8 mouse cellular contexts compared by ENCODE assay signal in the genomic region with DNA sequence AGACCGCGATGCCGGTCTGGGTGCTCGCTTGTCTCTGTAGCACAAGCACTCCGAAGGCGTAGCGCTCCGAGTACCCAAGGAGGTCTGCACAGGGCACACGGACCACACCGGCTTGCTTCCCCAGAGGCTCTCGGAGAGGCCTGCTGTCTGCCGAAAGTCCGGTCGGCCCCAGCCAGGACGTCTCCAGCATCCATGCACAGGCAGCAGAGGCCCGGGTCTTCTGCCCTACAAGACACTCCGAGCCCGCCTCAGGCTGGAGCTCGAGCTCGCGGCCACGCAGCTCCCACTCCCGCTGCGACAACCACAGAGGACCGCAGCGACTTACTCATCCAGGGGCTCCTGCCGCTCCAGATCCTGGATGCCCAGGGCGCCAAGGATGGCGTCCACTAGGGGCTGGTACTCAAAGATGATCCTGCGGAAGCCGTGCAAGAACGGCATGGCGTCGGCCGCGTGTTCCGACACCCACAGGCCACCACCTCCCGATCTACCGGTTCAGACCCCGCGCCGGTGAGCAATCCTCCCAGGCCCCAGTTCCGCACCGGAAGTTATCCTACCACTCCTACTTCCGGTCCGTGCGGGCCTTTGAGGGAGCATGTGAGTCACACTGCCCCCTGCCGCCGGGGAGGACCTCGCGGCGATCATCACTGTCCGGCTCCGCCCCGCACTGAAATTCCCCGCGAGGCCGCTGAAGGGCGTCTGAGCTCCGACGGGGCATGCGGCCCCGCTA. TPM values are rescaled to one million over a fixed set of nuclear protein-coding genes. Genes with fewer than 3 reads are reported as not detected.
A peak's percentile ranks its signal among the peaks of the same experiment; 100 is the strongest.
DNase-seq lines count a peak whose midpoint lies in the region; ATAC-seq lines count a peak whose summit lies in the region.

No protein-coding gene starts in this region.

- peak overlapping the region; percentile 62; the same call in 1 of the 2 replicates for H3K27ac ChIP-seq in hindbrain, embryonic 11.5 days (ENCODE audit: low read depth, low read length)

- H3K4me1 ChIP-seq in hindbrain, embryonic 11.5 days (replicated peaks; ENCODE audit: control insufficient read depth, insufficient read depth, low read length), result peaks cover 10% of the 10 kb centered on the region

- WGBS in hindbrain, embryonic 11.5 days, result under 1% methylated on average over 63 of the region's 63 CpGs

- peak; percentile 75 for DNase-seq in MEL-GATA-1-ER (ENCODE audit: extremely low read depth, low read depth)
- peak; percentile 97 for DNase-seq in cerebellum, adult 8-10 months
- peak; percentile 98 for DNase-seq in hindbrain, embryonic 11.5 days (ENCODE audit: low spot score)
- peak; percentile 98 to 99 for DNase-seq in layer of hippocampus, postnatal 10 days (ENCODE audit: low spot score in 2 of 2)
- DNase-seq in lung, postnatal 10 days, result peak; percentile 97
- peak; percentile 95 for DNase-seq in ovary, postnatal 36 days (ENCODE audit: low spot score)
- DNase-seq in thymus, postnatal 25 days, result peak; percentile 95

- no peaks in the 10 kb centered on the region for H3K27me3 ChIP-seq in hindbrain, embryonic 11.5 days (ENCODE audit: control insufficient read depth, insufficient read depth, low read length)

- H3K4me2 ChIP-seq in hindbrain, embryonic 11.5 days (replicated peaks; ENCODE audit: low read depth, low read length), result peak overlapping the region; percentile 97

- no peaks in the 10 kb centered on the region for H3K9me3 ChIP-seq in hindbrain, embryonic 11.5 days (ENCODE audit: control insufficient read depth, low read length)

- H3K4me3 ChIP-seq in hindbrain, embryonic 11.5 days (ENCODE audit: low read depth, low read length), result peak overlapping the region; percentile 98

- peak overlapping the region; percentile 83 for H3K9ac ChIP-seq in hindbrain, embryonic 11.5 days (ENCODE audit: low read depth, low read length)

- ATAC-seq in frontal cortex, adult (ENCODE audit: low TSS enrichment), result peak; percentile 84
- peak; percentile 84 for ATAC-seq in hindbrain, embryonic 11.5 days (ENCODE audit: low FRiP score)

- H3K36me3 ChIP-seq in hindbrain, embryonic 11.5 days (ENCODE audit: control insufficient read depth, insufficient read depth, low read length), result peaks cover 3% of the 10 kb centered on the region

RNA-seq across cellular contexts. Expression of a gene that starts 2.2 kb away (rescaled TPM):
- 26.0 and 28.5 TPM in 2 replicates for polyA plus RNA-seq in hindbrain, embryonic 11.5 days (2014; fragmentation: Nextera tagmentation; extraction: Ambion mirVana)
- total RNA-seq in layer of hippocampus, postnatal 10 days (2021), result 10 to 100 TPM; 34.9 to 36.1 TPM

RNA-seq across cellular contexts. Expression of a gene that starts 6.9 kb away (rescaled TPM):
- polyA plus RNA-seq in hindbrain, embryonic 11.5 days (2014; fragmentation: Nextera tagmentation; extraction: Ambion mirVana), result 36.7 and 39.7 TPM in 2 replicates
- total RNA-seq in layer of hippocampus, postnatal 10 days (2021), result 1 to 10 TPM; 2.5 to 3.9 TPM

RNA-seq across cellular contexts. Expression of a gene that starts 20.3 kb away (rescaled TPM):
- 108 and 110 TPM in 2 replicates for polyA plus RNA-seq in hindbrain, embryonic 11.5 days (2014; fragmentation: Nextera tagmentation; extraction: Ambion mirVana)
- total RNA-seq in layer of hippocampus, postnatal 10 days (2021), result 10 to 100 TPM; 44.9 to 57.7 TPM

RNA-seq across cellular contexts. Expression of a gene that starts 24.5 kb away (rescaled TPM):
- 2.7 and 4.0 TPM in 2 replicates for polyA plus RNA-seq in hindbrain, embryonic 11.5 days (2014; fragmentation: Nextera tagmentation; extraction: Ambion mirVana)
- total RNA-seq in layer of hippocampus, postnatal 10 days (2021), result 1 to 10 TPM; 2.0 to 3.2 TPM

Comparison
In these comparisons a context has a peak if more than half of its experiments do, and no peak if none do; other contexts are left out.
1. Peak in every context shown above with its lines: DNase-seq, ATAC-seq, H3K4me3 ChIP-seq and H3K27ac ChIP-seq.